Mouse (Mus musculus): ENCODE measurements around the gene Atxn7.

Gene Atxn7

DNA sequence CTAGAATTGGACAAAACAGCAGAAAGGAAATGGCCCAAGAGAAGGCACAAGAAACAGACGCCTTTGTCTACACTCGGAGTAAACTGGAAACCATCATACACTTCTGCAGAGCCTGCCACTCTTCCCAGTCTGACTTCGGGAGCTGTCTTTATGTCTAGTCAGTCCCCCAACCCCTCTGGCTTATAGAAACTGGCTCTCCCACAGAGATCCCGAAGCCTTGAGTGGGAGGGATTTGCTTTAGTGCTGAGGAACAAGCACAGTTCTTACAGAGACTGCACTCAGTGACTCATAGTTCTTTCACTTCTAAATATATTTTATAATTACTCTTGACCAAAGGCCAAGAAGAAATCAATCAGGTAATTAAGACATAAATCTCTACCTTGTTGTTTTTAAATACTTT, 149.5 kb downstream of the Atxn7 start:
- DNase-seq (ENCODE audit: low spot score in 2 of 2): no peak

DNA sequence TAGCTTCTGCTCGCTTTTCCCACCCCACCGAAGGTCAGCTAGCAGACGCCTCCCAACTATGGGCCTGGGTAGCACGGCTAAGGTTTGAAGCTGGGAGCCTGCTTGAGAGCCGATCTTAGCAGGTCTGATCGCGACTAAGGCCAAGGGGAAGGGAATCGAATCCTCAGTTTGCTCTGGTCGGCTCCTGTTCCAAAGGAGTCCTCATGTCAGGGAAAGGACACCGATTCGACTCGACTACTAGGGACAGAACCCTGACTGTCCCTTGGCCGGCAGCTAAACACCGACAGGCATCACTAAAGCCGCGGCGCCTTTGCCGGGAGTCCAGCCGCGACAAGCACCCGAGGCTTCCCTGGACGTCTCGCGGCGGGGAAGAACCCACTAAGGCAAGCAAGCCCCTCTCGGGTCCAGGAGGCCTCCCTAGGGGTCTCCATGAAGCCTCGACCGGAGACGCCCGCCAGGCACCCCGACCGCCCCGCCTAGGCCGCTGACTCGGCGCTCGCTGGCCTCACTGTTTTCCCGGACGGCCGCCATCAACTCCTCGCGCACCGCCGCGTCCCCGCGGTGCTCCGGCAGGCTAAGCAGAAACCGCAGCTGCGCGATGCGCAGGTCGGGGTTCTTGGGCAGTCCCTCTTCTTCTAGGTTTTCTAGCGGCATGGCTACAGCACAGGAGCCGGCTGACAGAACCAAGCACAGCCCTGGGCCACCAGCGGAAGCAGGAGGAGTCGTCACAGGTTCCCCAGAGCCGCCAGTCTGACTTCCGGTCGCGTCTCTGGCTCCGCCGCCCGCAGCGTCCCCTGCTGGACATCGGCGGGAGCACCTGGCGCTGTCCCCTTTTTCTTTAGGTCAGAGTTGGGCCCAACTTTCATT, 159.2 kb downstream of the Atxn7 start, which contains the start of gene Psmd6:
TSS of gene Psmd6 (minus strand) at position 755 of the 867 bp plus-strand sequence.
- DNase-seq (ENCODE audit: low spot score in 2 of 2): peak; percentile 91 to 95
